Mouse (Mus musculus): ENCODE results near the gene Atat1. TPM values are rescaled to one million over a fixed set of nuclear protein-coding genes. Genes with fewer than 3 reads are reported as not detected.

Atat1 gene
- polyA plus RNA-seq (2012; rRNA removed): 9.1 and 9.2 TPM in 2 replicates

GRCm38 (mm10) chr17:35909919-35910369 is at the start of gene Atat1:
Gene Atat1, minus strand, starts transcription at chr17:35910075.

GRCm38 (mm10) chr17:35916297-35917142 is 6.6 kb upstream of the Atat1 start, which contains the start of the genes Mrps18b and Ppp1r10:
Gene Mrps18b, minus strand, starts transcription at chr17:35916389.
Gene Ppp1r10, plus strand, starts transcription at chr17:35916434.

GRCm38 (mm10) chr17:35896781-35897643 is 12.9 kb downstream of the Atat1 start, which contains the start of gene 2310061I04Rik:
Gene 2310061I04Rik, minus strand, starts transcription at chr17:35897431.

GRCm38 (mm10) chr17:35879245-35880057 is 30.4 kb downstream of the Atat1 start, which contains the start of gene Dhx16:
Gene Dhx16, plus strand, starts transcription at chr17:35879819.

GRCm38 (mm10) chr17:35865481-35866280 is 44.2 kb downstream of the Atat1 start, which contains the start of gene Ppp1r18:
Gene Ppp1r18, plus strand, starts transcription at chr17:35865593.

GRCm38 (mm10) chr17:35861198-35861857 is 48.5 kb downstream of the Atat1 start, which contains the start of gene Nrm:
Gene Nrm, plus strand, starts transcription at chr17:35861318.

Other genes with a start within 250 kb of the Atat1 start
- gene Vars2, start 242.5 kb downstream of the Atat1 start, polyA plus RNA-seq (2012; rRNA removed): 6.9 and 8.3 TPM in 2 replicates
- 14.3 and 15.4 TPM in 2 replicates for gene Gtf2h4, start 236.3 kb downstream of the Atat1 start, polyA plus RNA-seq (2012; rRNA removed)
- 2.2 TPM in 2 replicates for gene Ddr1, start 205.5 kb downstream of the Atat1 start, polyA plus RNA-seq (2012; rRNA removed)
- gene Ier3, start 88.4 kb downstream of the Atat1 start, polyA plus RNA-seq (2012; rRNA removed): 5.5 and 6.5 TPM in 2 replicates
- 31.0 and 40.2 TPM in 2 replicates for gene Flot1, start 86.8 kb downstream of the Atat1 start, polyA plus RNA-seq (2012; rRNA removed)
- 251 and 259 TPM in 2 replicates for gene Tubb5, start 71.8 kb downstream of the Atat1 start, polyA plus RNA-seq (2012; rRNA removed)
- gene Mdc1, start 68.6 kb downstream of the Atat1 start, polyA plus RNA-seq (2012; rRNA removed): 4.3 and 4.5 TPM in 2 replicates
- 10.7 and 11.1 TPM in 2 replicates for gene Nrm, start 48.8 kb downstream of the Atat1 start, polyA plus RNA-seq (2012; rRNA removed)
- 17.4 and 18.6 TPM in 2 replicates for gene Ppp1r18, start 44.5 kb downstream of the Atat1 start, polyA plus RNA-seq (2012; rRNA removed)
- gene Dhx16, start 30.3 kb downstream of the Atat1 start, polyA plus RNA-seq (2012; rRNA removed): 36.4 and 41.5 TPM in 2 replicates
- gene 2310061I04Rik, start 12.6 kb downstream of the Atat1 start, polyA plus RNA-seq (2012; rRNA removed): 11.1 and 12.8 TPM in 2 replicates
- 47.1 and 48.3 TPM in 2 replicates for gene Mrps18b, start 6.3 kb upstream of the Atat1 start, polyA plus RNA-seq (2012; rRNA removed)
- 13.7 and 14.0 TPM in 2 replicates for gene Ppp1r10, start 6.4 kb upstream of the Atat1 start, polyA plus RNA-seq (2012; rRNA removed)
- 33.2 and 37.2 TPM in 2 replicates for gene Abcf1, start 59.7 kb upstream of the Atat1 start, polyA plus RNA-seq (2012; rRNA removed)
- 4.6 and 5.7 TPM in 2 replicates for gene Gnl1, start 69.8 kb upstream of the Atat1 start, polyA plus RNA-seq (2012; rRNA removed)
- gene Prr3, start 70.2 kb upstream of the Atat1 start, polyA plus RNA-seq (2012; rRNA removed): 6.0 and 6.7 TPM in 2 replicates
- 14.1 and 14.9 TPM in 2 replicates for gene H2-T24, start 110.5 kb upstream of the Atat1 start, polyA plus RNA-seq (2012; rRNA removed)
- gene H2-T23, start 122.8 kb upstream of the Atat1 start, polyA plus RNA-seq (2012; rRNA removed): 112 and 121 TPM in 2 replicates
- 14.6 and 16.9 TPM in 2 replicates for gene H2-T22, start 132.7 kb upstream of the Atat1 start, polyA plus RNA-seq (2012; rRNA removed)
- gene Gm6034, start 132.9 kb upstream of the Atat1 start, polyA plus RNA-seq (2012; rRNA removed): not detected in 2 replicates
- 0.03 and 0.16 TPM in 2 replicates for gene Gm11127, start 148.3 kb upstream of the Atat1 start, polyA plus RNA-seq (2012; rRNA removed)
- 0.01 TPM in 1 of 2 replicates, not detected in the other for gene Gm19684, start 211.6 kb upstream of the Atat1 start, polyA plus RNA-seq (2012; rRNA removed)
- gene Gm7030, start 219.3 kb upstream of the Atat1 start, polyA plus RNA-seq (2012; rRNA removed): not detected in 2 replicates

Measured in liver, embryonic 18 days (tissue).